In genomic region chr9:108945111-108945510, GRCm38 (mm10) we compare ENCODE assay signal across 24 mouse cellular contexts. TPM values are rescaled to one million over a fixed set of nuclear protein-coding genes. Genes with fewer than 3 reads are reported as not detected.
DNase-seq lines count a peak whose midpoint lies in the region; ATAC-seq and TF ChIP-seq lines count a peak whose summit lies in the region.
"Had no signal": no experiment of that assay in that cellular context is flagged by ENCODE, and none has a peak within 500 bp of the region (broad histone marks: within the 10 kb centered on the region; RNA-seq: fewer than 3 reads in every experiment).

No protein-coding gene starts in this region.

- no peak for TF ChIP-seq EP300 in stomach, postnatal 0 days (optimal IDR thresholded peaks at IDR 0.05)

- no peak overlapping the region for H3K9ac ChIP-seq in embryonic facial prominence, embryonic 15.5 days
- no peak overlapping the region for H3K9ac ChIP-seq in stomach, embryonic 15.5 days
- H3K9ac ChIP-seq in stomach, postnatal 0 days (ENCODE audit: low read length), result no peak overlapping the region
- H3K9ac ChIP-seq: forebrain, embryonic 15.5 days; heart, embryonic 12.5 days; hindbrain, embryonic 14.5 days had no signal

- H3K4me2 ChIP-seq in embryonic facial prominence, embryonic 15.5 days (replicated peaks), result no peak overlapping the region
- no peak overlapping the region for H3K4me2 ChIP-seq in stomach, embryonic 15.5 days
- no peak overlapping the region for H3K4me2 ChIP-seq in stomach, postnatal 0 days (replicated peaks; ENCODE audit: low read depth)
- H3K4me2 ChIP-seq: forebrain, embryonic 15.5 days; heart, embryonic 12.5 days; hindbrain, embryonic 14.5 days had no signal

- H3K36me3 ChIP-seq in embryonic facial prominence, embryonic 15.5 days, result peaks cover 90% of the 10 kb centered on the region
- H3K36me3 ChIP-seq in embryonic facial prominence, embryonic 10.5 days (replicated peaks), result peaks cover 99% of the 10 kb centered on the region
- peaks cover 84% of the 10 kb centered on the region for H3K36me3 ChIP-seq in stomach, embryonic 15.5 days
- H3K36me3 ChIP-seq in stomach, postnatal 0 days (ENCODE audit: control insufficient read depth, insufficient read depth, low read length), result peaks cover 48% of the 10 kb centered on the region

- H3K27me3 ChIP-seq in embryonic facial prominence, embryonic 15.5 days, result no peaks in the 10 kb centered on the region
- no peaks in the 10 kb centered on the region for H3K27me3 ChIP-seq in embryonic facial prominence, embryonic 10.5 days (replicated peaks; ENCODE audit: low read depth, poor library complexity, severe bottlenecking)
- H3K27me3 ChIP-seq in stomach, embryonic 15.5 days (replicated peaks), result no peaks in the 10 kb centered on the region
- no peaks in the 10 kb centered on the region for H3K27me3 ChIP-seq in stomach, postnatal 0 days (ENCODE audit: control insufficient read depth, insufficient read depth, low read length)
- H3K27me3 ChIP-seq: forebrain, embryonic 15.5 days; heart, embryonic 12.5 days had no signal

- no peak for DNase-seq in embryonic facial prominence, embryonic 10.5 days (ENCODE audit: low spot score)
- DNase-seq in left cerebral cortex, adult 9 months (ENCODE audit: low spot score in 2 of 2), result peak; percentile 20 to 25
- no peak for DNase-seq in left cerebral cortex, adult 11 months (ENCODE audit: low spot score)
- no peak for DNase-seq in stomach, postnatal 0 days (ENCODE audit: low spot score)
- no peak for DNase-seq in spleen, postnatal 4 days (ENCODE audit: low spot score in 2 of 2)
- DNase-seq: adrenal gland, postnatal 14 days; B cell, adult 2 months; cerebellum, adult 18-20 months; cerebellum, adult 9-11 months; cerebellum, postnatal 36 days; gastrocnemius, adult 2 months; gastrocnemius, postnatal 25 days had no signal

- H3K4me3 ChIP-seq in embryonic facial prominence, embryonic 15.5 days (replicated peaks), result no peak overlapping the region
- H3K4me3 ChIP-seq in embryonic facial prominence, embryonic 10.5 days, result no peak overlapping the region
- no peak overlapping the region for H3K4me3 ChIP-seq in stomach, embryonic 15.5 days (replicated peaks)
- H3K4me3 ChIP-seq in stomach, postnatal 0 days (ENCODE audit: low read depth, low read length), result no peak overlapping the region
- H3K4me3 ChIP-seq: erythroblast, embryonic 14.5 days; forebrain, embryonic 10.5 days; forebrain, embryonic 15.5 days; gastrocnemius, adult 2 months; heart, embryonic 12.5 days; hindbrain, embryonic 10.5 days had no signal

- H3K27ac ChIP-seq in embryonic facial prominence, embryonic 15.5 days (replicated peaks), result peak overlapping the region; percentile 51; the same call in 1 of the 2 replicates
- H3K27ac ChIP-seq in embryonic facial prominence, embryonic 10.5 days (replicated peaks), result no peak overlapping the region
- H3K27ac ChIP-seq in stomach, embryonic 15.5 days, result 0 out of 2 replicates have a peak overlapping the region, but pooled peaks have one; percentile 13
- no peak overlapping the region; the same call in 1 of the 2 replicates for H3K27ac ChIP-seq in stomach, postnatal 0 days (replicated peaks)
- H3K27ac ChIP-seq: forebrain, embryonic 10.5 days; forebrain, embryonic 15.5 days; gastrocnemius, adult 2 months; hindbrain, embryonic 10.5 days; hindbrain, embryonic 14.5 days had no signal

- TF ChIP-seq CTCF in stomach, postnatal 0 days (IDR thresholded peaks at IDR 0.05; ENCODE audit: low read depth), result no peak

- 58% methylated on average over 9 of the region's 9 CpGs for WGBS in embryonic facial prominence, embryonic 15.5 days
- WGBS in embryonic facial prominence, embryonic 10.5 days, result 80% methylated on average over 9 of the region's 9 CpGs
- 77% methylated on average over 9 of the region's 9 CpGs for WGBS in stomach, embryonic 15.5 days
- WGBS in stomach, postnatal 0 days, result 60% methylated on average over 9 of the region's 9 CpGs

- no peak for ATAC-seq in embryonic facial prominence, embryonic 15.5 days (ENCODE audit: insufficient number of reproducible peaks, low FRiP score, low TSS enrichment, low read depth)
- ATAC-seq in stomach, embryonic 15.5 days (ENCODE audit: insufficient read depth, low FRiP score, low read depth), result no peak
- ATAC-seq in stomach, postnatal 0 days (ENCODE audit: low FRiP score, low TSS enrichment), result no peak
- ATAC-seq: CD4-positive, CD25-positive, alpha-beta regulatory T cell, adult 4 months; forebrain, embryonic 15.5 days had no signal

- H3K4me1 ChIP-seq in embryonic facial prominence, embryonic 15.5 days, result peaks cover 34% of the 10 kb centered on the region
- peaks cover 26% of the 10 kb centered on the region for H3K4me1 ChIP-seq in embryonic facial prominence, embryonic 10.5 days
- H3K4me1 ChIP-seq in stomach, embryonic 15.5 days, result peaks cover 8% of the 10 kb centered on the region; the same call in 1 of the 2 replicates
- no peaks in the 10 kb centered on the region for H3K4me1 ChIP-seq in stomach, postnatal 0 days (replicated peaks; ENCODE audit: control insufficient read depth, insufficient read depth)

- H3K9me3 ChIP-seq in embryonic facial prominence, embryonic 15.5 days (replicated peaks), result no peaks in the 10 kb centered on the region
- H3K9me3 ChIP-seq in embryonic facial prominence, embryonic 10.5 days, result no peaks in the 10 kb centered on the region
- H3K9me3 ChIP-seq in stomach, embryonic 15.5 days, result no peaks in the 10 kb centered on the region
- H3K9me3 ChIP-seq in stomach, postnatal 0 days (ENCODE audit: control insufficient read depth, low read length), result no peaks in the 10 kb centered on the region
- H3K9me3 ChIP-seq: forebrain, embryonic 10.5 days; forebrain, embryonic 15.5 days; G1E; heart, embryonic 12.5 days; hindbrain, embryonic 10.5 days had no signal

RNA-seq across cellular contexts. Expression of gene Col7a1, which starts 8.3 kb away (rescaled TPM):
- 38.7 and 48.9 TPM in 2 replicates for polyA plus RNA-seq in embryonic facial prominence, embryonic 15.5 days (2015; fragmentation: Nextera tagmentation; extraction: Ambion mirVana)
- 1.1 and 2.0 TPM in 2 replicates for polyA plus RNA-seq in embryonic facial prominence, embryonic 10.5 days (2016; fragmentation: Nextera tagmentation; extraction: Ambion mirVana)
- 5.9 and 6.6 TPM in 2 replicates for polyA plus RNA-seq in stomach, embryonic 15.5 days (2015; fragmentation: Nextera tagmentation; extraction: Ambion mirVana)
- polyA plus RNA-seq in stomach, postnatal 0 days (2015; fragmentation: Nextera tagmentation; extraction: Ambion mirVana), result 6.2 and 9.6 TPM in 2 replicates
- polyA plus RNA-seq: CD4-positive, CD25-positive, alpha-beta regulatory T cell, adult 4 months had no signal

RNA-seq across cellular contexts. Expression of gene Uqcrc1, which starts 8.7 kb away (rescaled TPM):
- 470 and 480 TPM in 2 replicates for polyA plus RNA-seq in embryonic facial prominence, embryonic 15.5 days (2015; fragmentation: Nextera tagmentation; extraction: Ambion mirVana)
- 488 and 506 TPM in 2 replicates for polyA plus RNA-seq in embryonic facial prominence, embryonic 10.5 days (2016; fragmentation: Nextera tagmentation; extraction: Ambion mirVana)
- polyA plus RNA-seq in stomach, embryonic 15.5 days (2015; fragmentation: Nextera tagmentation; extraction: Ambion mirVana), result 499 and 511 TPM in 2 replicates
- 476 and 497 TPM in 2 replicates for polyA plus RNA-seq in stomach, postnatal 0 days (2015; fragmentation: Nextera tagmentation; extraction: Ambion mirVana)

RNA-seq across cellular contexts. Expression of gene Tmem89, which starts 30.7 kb away (rescaled TPM):
- 0.38 and 0.83 TPM in 2 replicates for polyA plus RNA-seq in embryonic facial prominence, embryonic 15.5 days (2015; fragmentation: Nextera tagmentation; extraction: Ambion mirVana)
- polyA plus RNA-seq in embryonic facial prominence, embryonic 10.5 days (2016; fragmentation: Nextera tagmentation; extraction: Ambion mirVana), result not detected in 2 replicates
- not detected in 2 replicates for polyA plus RNA-seq in stomach, embryonic 15.5 days (2015; fragmentation: Nextera tagmentation; extraction: Ambion mirVana)
- polyA plus RNA-seq in stomach, postnatal 0 days (2015; fragmentation: Nextera tagmentation; extraction: Ambion mirVana), result 0.51 and 0.67 TPM in 2 replicates
- polyA plus RNA-seq: embryonic facial prominence, embryonic 14.5 days; erythroblast, embryonic 14.5 days; forebrain, embryonic 10.5 days; forebrain, embryonic 15.5 days; G1E; heart, embryonic 12.5 days; heart, embryonic 16.5 days had no signal

RNA-seq across cellular contexts. Expression of gene Ucn2, which starts 40.7 kb away (rescaled TPM):
- 0.89 and 1.2 TPM in 2 replicates for polyA plus RNA-seq in embryonic facial prominence, embryonic 15.5 days (2015; fragmentation: Nextera tagmentation; extraction: Ambion mirVana)
- polyA plus RNA-seq in embryonic facial prominence, embryonic 10.5 days (2016; fragmentation: Nextera tagmentation; extraction: Ambion mirVana), result not detected in 2 replicates
- polyA plus RNA-seq in stomach, embryonic 15.5 days (2015; fragmentation: Nextera tagmentation; extraction: Ambion mirVana), result 0.12 and 0.19 TPM in 2 replicates
- not detected in 2 replicates for polyA plus RNA-seq in stomach, postnatal 0 days (2015; fragmentation: Nextera tagmentation; extraction: Ambion mirVana)
- polyA plus RNA-seq: CD4-positive, CD25-positive, alpha-beta regulatory T cell, adult 4 months; erythroblast, embryonic 14.5 days; forebrain, embryonic 10.5 days; forebrain, embryonic 15.5 days; G1E; heart, embryonic 12.5 days; heart, embryonic 16.5 days; hindbrain, embryonic 10.5 days had no signal

RNA-seq across cellular contexts. Expression of gene Pfkfb4, which starts 46.5 kb away (rescaled TPM):
- 14.0 and 14.9 TPM in 2 replicates for polyA plus RNA-seq in embryonic facial prominence, embryonic 15.5 days (2015; fragmentation: Nextera tagmentation; extraction: Ambion mirVana)
- polyA plus RNA-seq in embryonic facial prominence, embryonic 10.5 days (2016; fragmentation: Nextera tagmentation; extraction: Ambion mirVana), result 10.0 and 12.2 TPM in 2 replicates
- 9.6 and 10.2 TPM in 2 replicates for polyA plus RNA-seq in stomach, embryonic 15.5 days (2015; fragmentation: Nextera tagmentation; extraction: Ambion mirVana)
- polyA plus RNA-seq in stomach, postnatal 0 days (2015; fragmentation: Nextera tagmentation; extraction: Ambion mirVana), result 10.3 and 12.1 TPM in 2 replicates

Comparison
In these comparisons a context has a peak if more than half of its experiments do, and no peak if none do; other contexts are left out.
1. H3K27ac ChIP-seq: peak in embryonic facial prominence, embryonic 15.5 days (single experiment) and stomach, embryonic 15.5 days (single experiment); none in embryonic facial prominence, embryonic 10.5 days (single experiment) and stomach, postnatal 0 days (single experiment).
2. DNase-seq: peak in left cerebral cortex, adult 9 months (2 of 2); none in embryonic facial prominence, embryonic 10.5 days (single experiment), left cerebral cortex, adult 11 months (single experiment), stomach, postnatal 0 days (single experiment) and spleen, postnatal 4 days (0 of 2).